Mouse (Mus musculus): ENCODE measurements around the gene Rgs10. TPM values are rescaled to one million over a fixed set of nuclear protein-coding genes. Genes with fewer than 3 reads are reported as not detected.

The Rgs10 gene
- polyA plus RNA-seq, 1 experiment from 2014 or later = 32.6 TPM

- Histone ChIP-seq H3K4me2 (replicated peaks; ENCODE audit: low read depth, low read length) (no peak overlapping the region), H3K27me3 (ENCODE audit: control insufficient read depth, insufficient read depth, low read length) (no peaks in the 10 kb centered on the region), H3K27ac (ENCODE audit: low read length) (no peak overlapping the region), H3K4me3 (ENCODE audit: low read depth, low read length) (no peak overlapping the region), H3K9me3 (ENCODE audit: control insufficient read depth, low read depth, low read length) (no peaks in the 10 kb centered on the region), H3K36me3 (ENCODE audit: control insufficient read depth, insufficient read depth, low read length) (no peaks in the 10 kb centered on the region), H3K4me1 (ENCODE audit: control insufficient read depth, insufficient read depth, low read length) (no peaks in the 10 kb centered on the region), H3K9ac (replicated peaks; ENCODE audit: low read depth, low read length) (no peak overlapping the region)
- 81% methylated on average over 9 of the region's 9 CpGs for WGBS
- ATAC-seq (ENCODE audit: insufficient number of reproducible peaks, insufficient read depth, low FRiP score, low read depth) = no peak
Measured at GRCm38 (mm10) chr7:128359741-128360140, 58.8 kb downstream of the Rgs10 start.

GRCm38 (mm10) chr7:128359164-128359563, 59.4 kb downstream of the Rgs10 start:
- ATAC-seq (ENCODE audit: insufficient number of reproducible peaks, insufficient read depth, low FRiP score, low read depth) = no peak
- no peak overlapping the region for H3K9ac ChIP-seq (replicated peaks; ENCODE audit: low read depth, low read length)
- no peaks in the 10 kb centered on the region for H3K36me3 ChIP-seq (ENCODE audit: control insufficient read depth, insufficient read depth, low read length)
- H3K4me1 ChIP-seq (ENCODE audit: control insufficient read depth, insufficient read depth, low read length) = no peaks in the 10 kb centered on the region
- no peak overlapping the region for H3K4me3 ChIP-seq (ENCODE audit: low read depth, low read length)
- no peaks in the 10 kb centered on the region for H3K27me3 ChIP-seq (ENCODE audit: control insufficient read depth, insufficient read depth, low read length)
- H3K9me3 ChIP-seq (ENCODE audit: control insufficient read depth, low read depth, low read length) = no peaks in the 10 kb centered on the region
- no peak overlapping the region for H3K27ac ChIP-seq (ENCODE audit: low read length)
- 75% methylated on average over 7 of the region's 7 CpGs for WGBS
- no peak overlapping the region for H3K4me2 ChIP-seq (replicated peaks; ENCODE audit: low read depth, low read length)

- H3K36me3 ChIP-seq (ENCODE audit: control insufficient read depth, insufficient read depth, low read length) = no peaks in the 10 kb centered on the region
- no peak overlapping the region for H3K4me2 ChIP-seq (replicated peaks; ENCODE audit: low read depth, low read length)
- ATAC-seq (ENCODE audit: insufficient number of reproducible peaks, insufficient read depth, low FRiP score, low read depth) = no peak
- H3K27ac ChIP-seq (ENCODE audit: low read length) = no peak overlapping the region
- H3K27me3 ChIP-seq (ENCODE audit: control insufficient read depth, insufficient read depth, low read length) = no peaks in the 10 kb centered on the region
- no peak overlapping the region for H3K9ac ChIP-seq (replicated peaks; ENCODE audit: low read depth, low read length)
- 74% methylated on average over 9 of the region's 9 CpGs for WGBS
- no peak overlapping the region for H3K4me3 ChIP-seq (ENCODE audit: low read depth, low read length)
- no peaks in the 10 kb centered on the region for H3K9me3 ChIP-seq (ENCODE audit: control insufficient read depth, low read depth, low read length)
- no peaks in the 10 kb centered on the region for H3K4me1 ChIP-seq (ENCODE audit: control insufficient read depth, insufficient read depth, low read length)
Measured at GRCm38 (mm10) chr7:128358741-128359140, 59.8 kb downstream of the Rgs10 start.

- H3K27ac ChIP-seq (ENCODE audit: low read length) = no peak overlapping the region
- H3K4me3 ChIP-seq (ENCODE audit: low read depth, low read length) = no peak overlapping the region
- no peak overlapping the region for H3K9ac ChIP-seq (replicated peaks; ENCODE audit: low read depth, low read length)
- ATAC-seq (ENCODE audit: insufficient number of reproducible peaks, insufficient read depth, low FRiP score, low read depth) = no peak
- WGBS = 66% methylated on average over 9 of the region's 9 CpGs
- H3K4me1 ChIP-seq (ENCODE audit: control insufficient read depth, insufficient read depth, low read length) = no peaks in the 10 kb centered on the region
- no peak overlapping the region for H3K4me2 ChIP-seq (replicated peaks; ENCODE audit: low read depth, low read length)
- H3K9me3 ChIP-seq (ENCODE audit: control insufficient read depth, low read depth, low read length) = no peaks in the 10 kb centered on the region
- H3K27me3 ChIP-seq (ENCODE audit: control insufficient read depth, insufficient read depth, low read length) = no peaks in the 10 kb centered on the region
- H3K36me3 ChIP-seq (ENCODE audit: control insufficient read depth, insufficient read depth, low read length) = no peaks in the 10 kb centered on the region
Measured at GRCm38 (mm10) chr7:128356868-128357755, 61.4 kb downstream of the Rgs10 start.

GRCm38 (mm10) chr7:128355463-128355862, 63.1 kb downstream of the Rgs10 start:
- no peak for ATAC-seq (ENCODE audit: insufficient number of reproducible peaks, insufficient read depth, low FRiP score, low read depth)
- Histone ChIP-seq H3K36me3 (ENCODE audit: control insufficient read depth, insufficient read depth, low read length) (no peaks in the 10 kb centered on the region), H3K4me1 (ENCODE audit: control insufficient read depth, insufficient read depth, low read length) (no peaks in the 10 kb centered on the region), H3K27me3 (ENCODE audit: control insufficient read depth, insufficient read depth, low read length) (no peaks in the 10 kb centered on the region), H3K4me3 (ENCODE audit: low read depth, low read length) (no peak overlapping the region), H3K9ac (replicated peaks; ENCODE audit: low read depth, low read length) (no peak overlapping the region), H3K4me2 (replicated peaks; ENCODE audit: low read depth, low read length) (no peak overlapping the region), H3K27ac (ENCODE audit: low read length) (no peak overlapping the region), H3K9me3 (ENCODE audit: control insufficient read depth, low read depth, low read length) (no peaks in the 10 kb centered on the region)
- 72% methylated on average over 5 of the region's 5 CpGs for WGBS

GRCm38 (mm10) chr7:128352721-128353120, 65.8 kb downstream of the Rgs10 start:
- ATAC-seq (ENCODE audit: insufficient number of reproducible peaks, insufficient read depth, low FRiP score, low read depth) = no peak
- Histone ChIP-seq H3K4me2 (replicated peaks; ENCODE audit: low read depth, low read length) (no peak overlapping the region), H3K9me3 (ENCODE audit: control insufficient read depth, low read depth, low read length) (no peaks in the 10 kb centered on the region), H3K4me1 (ENCODE audit: control insufficient read depth, insufficient read depth, low read length) (no peaks in the 10 kb centered on the region), H3K9ac (replicated peaks; ENCODE audit: low read depth, low read length) (no peak overlapping the region), H3K4me3 (ENCODE audit: low read depth, low read length) (no peak overlapping the region), H3K36me3 (ENCODE audit: control insufficient read depth, insufficient read depth, low read length) (no peaks in the 10 kb centered on the region), H3K27ac (ENCODE audit: low read length) (no peak overlapping the region), H3K27me3 (ENCODE audit: control insufficient read depth, insufficient read depth, low read length) (no peaks in the 10 kb centered on the region)
- 77% methylated on average over 3 of the region's 3 CpGs for WGBS

GRCm38 (mm10) chr7:128351176-128351575, 67.4 kb downstream of the Rgs10 start:
- no peak for ATAC-seq (ENCODE audit: insufficient number of reproducible peaks, insufficient read depth, low FRiP score, low read depth)
- Histone ChIP-seq H3K4me2 (replicated peaks; ENCODE audit: low read depth, low read length) (no peak overlapping the region), H3K27ac (ENCODE audit: low read length) (no peak overlapping the region), H3K9me3 (ENCODE audit: control insufficient read depth, low read depth, low read length) (no peaks in the 10 kb centered on the region), H3K9ac (replicated peaks; ENCODE audit: low read depth, low read length) (no peak overlapping the region), H3K4me3 (ENCODE audit: low read depth, low read length) (no peak overlapping the region), H3K4me1 (ENCODE audit: control insufficient read depth, insufficient read depth, low read length) (no peaks in the 10 kb centered on the region), H3K27me3 (ENCODE audit: control insufficient read depth, insufficient read depth, low read length) (no peaks in the 10 kb centered on the region), H3K36me3 (ENCODE audit: control insufficient read depth, insufficient read depth, low read length) (no peaks in the 10 kb centered on the region)
- WGBS = 73% methylated on average over 5 of the region's 5 CpGs

GRCm38 (mm10) chr7:128350316-128350715, 68.2 kb downstream of the Rgs10 start:
- Histone ChIP-seq H3K36me3 (ENCODE audit: control insufficient read depth, insufficient read depth, low read length) (no peaks in the 10 kb centered on the region), H3K9me3 (ENCODE audit: control insufficient read depth, low read depth, low read length) (no peaks in the 10 kb centered on the region), H3K27me3 (ENCODE audit: control insufficient read depth, insufficient read depth, low read length) (no peaks in the 10 kb centered on the region), H3K4me2 (replicated peaks; ENCODE audit: low read depth, low read length) (no peak overlapping the region), H3K9ac (replicated peaks; ENCODE audit: low read depth, low read length) (no peak overlapping the region), H3K4me3 (ENCODE audit: low read depth, low read length) (no peak overlapping the region), H3K27ac (ENCODE audit: low read length) (no peak overlapping the region), H3K4me1 (ENCODE audit: control insufficient read depth, insufficient read depth, low read length) (no peaks in the 10 kb centered on the region)
- ATAC-seq (ENCODE audit: insufficient number of reproducible peaks, insufficient read depth, low FRiP score, low read depth) = no peak
- WGBS = 72% methylated on average over 7 of the region's 7 CpGs

- Histone ChIP-seq H3K27me3 (ENCODE audit: control insufficient read depth, insufficient read depth, low read length) (no peaks in the 10 kb centered on the region), H3K9me3 (ENCODE audit: control insufficient read depth, low read depth, low read length) (no peaks in the 10 kb centered on the region), H3K4me2 (replicated peaks; ENCODE audit: low read depth, low read length) (no peak overlapping the region), H3K4me3 (ENCODE audit: low read depth, low read length) (no peak overlapping the region), H3K4me1 (ENCODE audit: control insufficient read depth, insufficient read depth, low read length) (no peaks in the 10 kb centered on the region), H3K9ac (replicated peaks; ENCODE audit: low read depth, low read length) (no peak overlapping the region), H3K36me3 (ENCODE audit: control insufficient read depth, insufficient read depth, low read length) (no peaks in the 10 kb centered on the region), H3K27ac (ENCODE audit: low read length) (no peak overlapping the region)
- WGBS = 45% methylated on average over 4 of the region's 4 CpGs
- no peak for ATAC-seq (ENCODE audit: insufficient number of reproducible peaks, insufficient read depth, low FRiP score, low read depth)
Measured at GRCm38 (mm10) chr7:128349751-128350150, 68.8 kb downstream of the Rgs10 start.
